Mouse (Mus musculus): ENCODE results near the gene Dusp19. TPM values are rescaled to one million over a fixed set of nuclear protein-coding genes. Genes with fewer than 3 reads are reported as not detected.

The Dusp19 gene
- 21.2 and 22.7 TPM in 2 replicates for polyA plus RNA-seq (2016; fragmentation: Nextera tagmentation; extraction: Ambion mirVana)

GRCm38 (mm10) chr2:80616854-80617737 is at the start of gene Dusp19, which contains the start of gene Nup35:
Gene Dusp19 (plus strand): TSS chr2:80617045.
Gene Nup35 (plus strand): TSS chr2:80617236.
- H3K4me1 ChIP-seq: peaks cover 6% of the 10 kb centered on the region
- H3K27me3 ChIP-seq: no peaks in the 10 kb centered on the region
- peak within 1 kb of the TSS; percentile 60 for H3K9ac ChIP-seq
- H3K4me2 ChIP-seq (replicated peaks): peak within 1 kb of the TSS; percentile 65
- ATAC-seq (ENCODE audit: low FRiP score): peak; percentile 100
- H3K27ac ChIP-seq: peak within 1 kb of the TSS; percentile 72
- H3K36me3 ChIP-seq: no peaks in the 10 kb centered on the region; the same call in 1 of the 2 replicates
- H3K9me3 ChIP-seq (replicated peaks): no peaks in the 10 kb centered on the region
- peak within 1 kb of the TSS; percentile 48 for H3K4me3 ChIP-seq
- WGBS: 2% methylated on average over 21 of the region's 21 CpGs

DNA sequence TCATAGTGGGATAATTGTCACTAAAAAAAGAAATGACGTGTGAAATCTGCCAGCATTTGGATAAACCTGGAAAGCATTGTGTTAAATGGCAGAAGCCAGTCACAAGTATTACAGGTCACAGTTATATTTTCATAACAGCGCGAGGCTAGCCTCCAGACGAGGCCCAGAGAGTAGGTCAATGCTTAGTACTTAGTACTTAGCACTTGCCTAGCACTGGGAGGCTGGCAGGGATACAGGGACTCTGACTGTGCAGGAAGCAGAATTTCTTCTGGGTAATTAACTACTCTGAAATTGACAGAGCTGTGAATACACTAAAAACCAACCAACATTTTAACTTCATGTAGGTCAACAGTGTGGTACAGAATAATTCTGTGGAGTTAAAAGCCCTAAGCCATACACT is 49.4 kb upstream of the Dusp19 start:
- no peak for ATAC-seq (ENCODE audit: low FRiP score)
- Histone ChIP-seq H3K27ac (no peak overlapping the region), H3K4me1 (no peaks in the 10 kb centered on the region), H3K27me3 (no peaks in the 10 kb centered on the region), H3K4me2 (replicated peaks) (no peak overlapping the region), H3K36me3 (no peaks in the 10 kb centered on the region), H3K9ac (no peak overlapping the region), H3K4me3 (no peak overlapping the region), H3K9me3 (replicated peaks) (no peaks in the 10 kb centered on the region)
- WGBS: 93% methylated on average over 4 of the region's 4 CpGs

- no peak overlapping the region for H3K27ac ChIP-seq
- H3K27me3 ChIP-seq: no peaks in the 10 kb centered on the region
- no peaks in the 10 kb centered on the region for H3K36me3 ChIP-seq
- no peak for ATAC-seq (ENCODE audit: low FRiP score)
- no peak overlapping the region for H3K4me3 ChIP-seq
- H3K9ac ChIP-seq: no peak overlapping the region
- no peaks in the 10 kb centered on the region for H3K4me1 ChIP-seq
- H3K4me2 ChIP-seq (replicated peaks): no peak overlapping the region
- H3K9me3 ChIP-seq (replicated peaks): no peaks in the 10 kb centered on the region
- WGBS: 85% methylated on average over 4 of the region's 4 CpGs
Measured at GRCm38 (mm10) chr2:80570656-80571055, 46.2 kb upstream of the Dusp19 start.

GRCm38 (mm10) chr2:80577286-80577685 is 39.6 kb upstream of the Dusp19 start:
- ATAC-seq (ENCODE audit: low FRiP score): no peak
- WGBS: 98% methylated on average over 1 of the region's 1 CpGs

DNA sequence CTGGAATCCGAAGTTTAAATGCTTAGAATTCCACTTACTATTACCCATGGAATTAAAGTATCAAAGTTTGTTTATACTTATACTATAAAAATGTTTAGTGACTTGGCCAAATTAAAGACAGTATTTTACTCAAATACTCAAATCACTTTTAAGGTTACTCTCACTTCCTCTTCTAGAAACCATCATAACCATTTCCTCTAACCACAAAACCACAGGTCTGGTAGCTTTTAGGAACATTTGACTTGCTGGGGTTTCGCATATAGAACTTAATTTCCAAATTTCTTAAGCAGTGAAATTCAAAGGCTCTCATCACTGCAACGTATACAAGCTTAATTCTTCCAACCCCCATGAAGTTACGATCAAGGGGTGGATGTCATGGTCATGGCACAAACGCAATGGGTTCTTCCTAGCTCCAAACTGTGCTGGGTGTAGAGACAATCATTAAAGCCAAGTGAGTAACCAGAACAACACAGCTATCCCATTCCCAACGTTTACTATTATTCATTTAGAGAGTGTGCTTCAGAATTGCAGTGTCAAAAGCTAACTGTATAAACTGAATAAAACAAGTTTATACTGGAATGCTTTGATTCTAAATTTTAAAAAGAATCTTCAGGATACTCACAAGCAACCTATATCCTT is 37.5 kb upstream of the Dusp19 start:
- peak overlapping the region; percentile 18 for H3K4me3 ChIP-seq
- ATAC-seq (ENCODE audit: low FRiP score): no peak
- 54% methylated on average over 6 of the region's 6 CpGs for WGBS
- H3K9me3 ChIP-seq (replicated peaks): no peaks in the 10 kb centered on the region
- H3K4me1 ChIP-seq: peaks cover 11% of the 10 kb centered on the region
- no peaks in the 10 kb centered on the region for H3K36me3 ChIP-seq
- H3K9ac ChIP-seq: no peak overlapping the region
- no peaks in the 10 kb centered on the region for H3K27me3 ChIP-seq
- no peak overlapping the region for H3K27ac ChIP-seq
- H3K4me2 ChIP-seq (replicated peaks): peak overlapping the region; percentile 69

More at GRCm38 (mm10) chr2:80577286-80577685, 39.6 kb upstream of the Dusp19 start:
- H3K27ac ChIP-seq: no peak overlapping the region
- H3K27me3 ChIP-seq: no peaks in the 10 kb centered on the region
- H3K9me3 ChIP-seq (replicated peaks): no peaks in the 10 kb centered on the region
- peaks cover 11% of the 10 kb centered on the region for H3K4me1 ChIP-seq
- no peak overlapping the region for H3K4me2 ChIP-seq (replicated peaks)
- no peak overlapping the region for H3K9ac ChIP-seq
- no peak overlapping the region for H3K4me3 ChIP-seq
- no peaks in the 10 kb centered on the region for H3K36me3 ChIP-seq

DNA sequence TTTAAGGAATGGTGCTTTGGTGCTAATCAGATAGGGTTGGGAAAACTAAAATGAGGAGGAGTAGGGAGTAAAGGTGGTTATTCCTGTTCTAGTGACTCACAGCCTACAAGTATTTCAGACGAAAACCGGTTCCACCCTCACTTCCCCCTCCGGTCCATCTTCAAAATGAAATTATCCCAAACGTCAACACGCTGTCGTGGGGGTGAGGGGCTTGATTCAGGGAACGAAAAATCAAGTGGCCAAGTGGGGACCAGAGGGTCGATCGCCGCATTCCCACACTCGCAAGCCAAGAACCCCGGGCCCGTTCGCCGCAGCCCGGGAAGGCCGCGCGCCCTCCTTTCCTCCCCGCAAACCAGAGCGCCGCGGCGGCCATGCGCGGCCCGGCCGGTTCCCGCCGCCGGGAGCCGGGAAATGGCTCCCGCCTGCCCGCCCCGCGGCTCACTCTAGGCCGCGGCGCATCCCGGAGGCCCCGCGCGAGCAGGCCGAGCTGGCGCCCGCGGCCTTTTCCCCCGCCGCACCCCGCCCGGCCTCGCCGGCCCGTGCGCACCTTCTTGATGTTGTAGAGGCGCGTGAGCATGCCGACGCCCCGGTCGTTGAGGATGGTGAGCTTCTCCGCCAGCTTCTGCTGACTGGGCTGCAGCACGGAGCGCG is 36.4 kb upstream of the Dusp19 start:
- Histone ChIP-seq H3K4me2 (replicated peaks) (peak overlapping the region; percentile 69), H3K4me1 (peaks cover 11% of the 10 kb centered on the region), H3K9ac (peak overlapping the region; percentile 96), H3K4me3 (peak overlapping the region; percentile 93), H3K36me3 (no peaks in the 10 kb centered on the region), H3K9me3 (replicated peaks) (no peaks in the 10 kb centered on the region), H3K27ac (peak overlapping the region; percentile 99), H3K27me3 (no peaks in the 10 kb centered on the region)
- WGBS: under 1% methylated on average over 47 of the region's 65 CpGs
- ATAC-seq (ENCODE audit: low FRiP score): peak; percentile 75

- Histone ChIP-seq H3K9ac (peak within 1 kb of the TSS; percentile 96), H3K4me1 (peaks cover 11% of the 10 kb centered on the region), H3K27ac (peak within 1 kb of the TSS; percentile 99), H3K27me3 (no peaks in the 10 kb centered on the region), H3K4me3 (peak within 1 kb of the TSS; percentile 93), H3K9me3 (replicated peaks) (no peaks in the 10 kb centered on the region), H3K4me2 (replicated peaks) (peak within 1 kb of the TSS; percentile 69), H3K36me3 (no peaks in the 10 kb centered on the region)
- WGBS: under 1% methylated on average over 65 of the region's 88 CpGs
- peak; percentile 96 for ATAC-seq (ENCODE audit: low FRiP score)
Measured at GRCm38 (mm10) chr2:80581043-80581711, 35.7 kb upstream of the Dusp19 start, which contains the start of gene Nckap1. Gene Nckap1 (minus strand): TSS chr2:80581380.

- no peak for ATAC-seq (ENCODE audit: low FRiP score)
- Histone ChIP-seq H3K9ac (no peak overlapping the region), H3K9me3 (replicated peaks) (no peaks in the 10 kb centered on the region), H3K4me1 (peaks cover 11% of the 10 kb centered on the region), H3K4me3 (no peak overlapping the region), H3K36me3 (no peaks in the 10 kb centered on the region), H3K27ac (no peak overlapping the region), H3K4me2 (replicated peaks) (no peak overlapping the region), H3K27me3 (no peaks in the 10 kb centered on the region)
- 87% methylated on average over 3 of the region's 3 CpGs for WGBS
Measured at GRCm38 (mm10) chr2:80582356-80582755, 34.5 kb upstream of the Dusp19 start.

DNA sequence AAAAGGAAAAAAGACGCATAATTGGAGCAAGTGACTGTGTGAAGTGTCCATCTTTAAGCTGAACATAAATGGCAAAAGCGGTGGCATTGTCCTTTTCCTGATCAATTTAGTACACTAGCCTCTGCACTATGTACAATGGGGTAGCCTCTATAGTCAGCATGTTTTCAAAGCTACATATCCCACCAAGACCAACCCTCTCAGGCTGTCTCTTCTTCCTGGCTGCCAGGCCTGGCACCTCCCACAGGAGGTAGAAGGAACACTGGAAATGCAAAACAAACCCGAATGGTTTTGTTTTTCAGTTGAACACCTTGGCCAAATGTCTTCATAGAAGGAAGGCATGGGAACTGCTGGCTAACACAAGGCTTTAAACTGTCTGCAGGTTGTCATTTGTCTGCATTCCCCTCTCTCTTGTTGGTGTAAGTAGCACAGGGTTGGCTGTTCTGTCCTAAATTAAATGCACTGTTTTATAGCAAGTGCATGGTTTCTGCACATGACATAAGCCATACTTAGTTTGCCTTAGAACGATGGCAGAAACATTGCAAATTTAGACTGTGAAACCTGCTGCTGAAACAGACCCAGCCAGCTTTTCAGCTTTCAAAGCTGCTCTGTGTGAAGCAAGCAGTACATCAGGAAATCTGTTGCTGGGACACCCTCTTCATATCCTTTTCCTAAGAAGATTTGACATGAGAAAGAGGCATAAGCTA is 22.5 kb upstream of the Dusp19 start:
- Histone ChIP-seq H3K4me2 (replicated peaks) (no peak overlapping the region), H3K27me3 (no peaks in the 10 kb centered on the region), H3K27ac (no peak overlapping the region), H3K36me3 (no peaks in the 10 kb centered on the region), H3K4me3 (no peak overlapping the region), H3K4me1 (no peaks in the 10 kb centered on the region), H3K9ac (no peak overlapping the region), H3K9me3 (replicated peaks) (no peaks in the 10 kb centered on the region)
- WGBS: 82% methylated on average over 4 of the region's 4 CpGs
- no peak for ATAC-seq (ENCODE audit: low FRiP score)

GRCm38 (mm10) chr2:80596960-80597359 is 19.9 kb upstream of the Dusp19 start:
- no peak overlapping the region for H3K4me3 ChIP-seq
- H3K9me3 ChIP-seq (replicated peaks): no peaks in the 10 kb centered on the region
- no peak for ATAC-seq (ENCODE audit: low FRiP score)
- no peaks in the 10 kb centered on the region for H3K36me3 ChIP-seq
- WGBS: 78% methylated on average over 5 of the region's 5 CpGs
- H3K9ac ChIP-seq: no peak overlapping the region
- H3K27me3 ChIP-seq: no peaks in the 10 kb centered on the region
- no peak overlapping the region for H3K4me2 ChIP-seq (replicated peaks)
- no peak overlapping the region for H3K27ac ChIP-seq
- H3K4me1 ChIP-seq: no peaks in the 10 kb centered on the region

DNA sequence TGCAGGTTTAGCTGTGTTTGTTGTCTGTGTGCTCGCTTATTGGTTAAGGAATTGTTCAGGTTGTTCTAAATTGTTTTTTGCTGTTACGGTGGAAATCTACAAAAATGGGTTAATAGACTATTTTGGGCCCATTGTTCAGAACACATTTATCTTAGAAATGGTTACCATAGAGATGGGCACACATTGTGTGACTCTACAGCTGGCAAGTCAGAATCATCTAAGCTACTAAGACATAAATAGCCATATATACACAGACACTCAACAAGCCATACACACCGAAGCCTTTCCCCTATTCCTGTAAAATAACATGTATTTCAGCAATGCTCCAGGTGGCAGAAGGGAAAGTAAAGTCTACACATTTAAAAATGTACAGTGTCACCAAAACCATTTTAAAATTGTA is 17.0 kb upstream of the Dusp19 start:
- no peak overlapping the region for H3K4me2 ChIP-seq (replicated peaks)
- 85% methylated on average over 3 of the region's 3 CpGs for WGBS
- no peaks in the 10 kb centered on the region for H3K4me1 ChIP-seq
- no peaks in the 10 kb centered on the region for H3K36me3 ChIP-seq
- ATAC-seq (ENCODE audit: low FRiP score): no peak
- H3K9ac ChIP-seq: no peak overlapping the region
- no peaks in the 10 kb centered on the region for H3K9me3 ChIP-seq (replicated peaks)
- no peaks in the 10 kb centered on the region for H3K27me3 ChIP-seq
- no peak overlapping the region for H3K4me3 ChIP-seq
- no peak overlapping the region for H3K27ac ChIP-seq

Data from hindbrain, embryonic 12.5 days (tissue).